Mouse (Mus musculus): ENCODE data around the gene Arih2.
"Not testable (repeated sequence)": the region's sequence is repeated elsewhere in the genome, so short reads cannot be mapped to it uniquely, and the experiment has no call there.

The Arih2 gene

GRCm38 (mm10) chr9:108648611-108649560 lies at the start of gene Arih2:
Arih2 (minus strand) TSS chr9:108649386.
- DNase-seq (ENCODE audit: low spot score in 2 of 2) = peak; percentile 85 to 89

- DNase-seq (ENCODE audit: low spot score in 2 of 2) = no peak
These were observed 45.3 kb upstream of the Arih2 start for GRCm38 (mm10) chr9:108694533-108694932.

GRCm38 (mm10) chr9:108693946-108694345 lies 44.8 kb upstream of the Arih2 start:
- no peak for DNase-seq (ENCODE audit: low spot score in 2 of 2)

GRCm38 (mm10) chr9:108692226-108693041 lies 43.2 kb upstream of the Arih2 start:
- peak in 1 of 2 experiments; percentile 46 for DNase-seq (ENCODE audit: low spot score in 2 of 2)

GRCm38 (mm10) chr9:108691846-108692225 lies 42.6 kb upstream of the Arih2 start:
- peak; percentile 85 to 87 for DNase-seq (ENCODE audit: low spot score in 2 of 2)

- DNase-seq (ENCODE audit: low spot score in 2 of 2) = no peak
These were observed 42.2 kb upstream of the Arih2 start for GRCm38 (mm10) chr9:108691371-108691770.

GRCm38 (mm10) chr9:108690914-108691313 lies 41.7 kb upstream of the Arih2 start:
- no peak for DNase-seq (ENCODE audit: low spot score in 2 of 2)

GRCm38 (mm10) chr9:108689993-108690392 lies 40.8 kb upstream of the Arih2 start:
- no peak for DNase-seq (ENCODE audit: low spot score in 2 of 2)

GRCm38 (mm10) chr9:108689106-108689505 lies 39.9 kb upstream of the Arih2 start, which contains the start of gene Prkar2a:
Prkar2a (plus strand) TSS chr9:108689314.
- no peak for DNase-seq (ENCODE audit: low spot score in 2 of 2)

- DNase-seq (ENCODE audit: low spot score in 2 of 2) = no peak
These were observed 39.3 kb upstream of the Arih2 start for GRCm38 (mm10) chr9:108688451-108688850.

- DNase-seq (ENCODE audit: low spot score in 2 of 2) = no peak
These were observed 38.5 kb upstream of the Arih2 start for GRCm38 (mm10) chr9:108687686-108688085.

- no peak for DNase-seq (ENCODE audit: low spot score in 2 of 2)
These were observed 38.0 kb upstream of the Arih2 start for GRCm38 (mm10) chr9:108687181-108687580.

GRCm38 (mm10) chr9:108686475-108686887 lies 37.3 kb upstream of the Arih2 start:
- no peak for DNase-seq (ENCODE audit: low spot score in 2 of 2)

- no peak for DNase-seq (ENCODE audit: low spot score in 2 of 2)
These were observed 30.8 kb upstream of the Arih2 start for GRCm38 (mm10) chr9:108680026-108680425.

- DNase-seq (ENCODE audit: low spot score in 2 of 2) = no peak
These were observed 24.0 kb upstream of the Arih2 start for GRCm38 (mm10) chr9:108673151-108673550.

- no peak for DNase-seq (ENCODE audit: low spot score in 2 of 2)
These were observed 20.7 kb upstream of the Arih2 start for GRCm38 (mm10) chr9:108669875-108670274.

- no peak for DNase-seq (ENCODE audit: low spot score in 2 of 2)
These were observed 13.5 kb upstream of the Arih2 start for GRCm38 (mm10) chr9:108662660-108663059.

GRCm38 (mm10) chr9:108661677-108662612 lies 12.8 kb upstream of the Arih2 start, which contains the start of gene Slc25a20:
Slc25a20 (plus strand) TSS chr9:108662088.
- peak; percentile 77 to 84 for DNase-seq (ENCODE audit: low spot score in 2 of 2)

- DNase-seq (ENCODE audit: low spot score in 2 of 2) = not testable (repeated sequence)
These were observed 6.7 kb upstream of the Arih2 start for GRCm38 (mm10) chr9:108655865-108656264.

GRCm38 (mm10) chr9:108654566-108655464 lies 5.6 kb upstream of the Arih2 start:
- DNase-seq (ENCODE audit: low spot score in 2 of 2) = no peak

Measured in urinary bladder, postnatal 4 days (tissue).